Mouse (Mus musculus): ENCODE measurements around the gene Adarb1.

GRCm38 (mm10) chr10:77252790-77253189 lies 165.3 kb downstream of the Adarb1 start:
- TF ChIP-seq CTCF (IDR thresholded peaks at IDR 0.05; ENCODE audit: borderline replicate concordance, extremely low read depth, insufficient read depth, insufficient read length): peak; percentile 94
- TF ChIP-seq POLR2A (IDR thresholded peaks at IDR 0.05; ENCODE audit: borderline replicate concordance, extremely low read depth, insufficient read depth, insufficient read length, poor library complexity, severe bottlenecking): no peak

Data from brain, embryonic 14.5 days (tissue).